Mouse (Mus musculus): ENCODE results near the gene Terf2. TPM values are rescaled to one million over a fixed set of nuclear protein-coding genes. Genes with fewer than 3 reads are reported as not detected.

Gene Terf2
- polyA plus RNA-seq, 1 experiment from 2014 or later = 6.0 TPM

DNA sequence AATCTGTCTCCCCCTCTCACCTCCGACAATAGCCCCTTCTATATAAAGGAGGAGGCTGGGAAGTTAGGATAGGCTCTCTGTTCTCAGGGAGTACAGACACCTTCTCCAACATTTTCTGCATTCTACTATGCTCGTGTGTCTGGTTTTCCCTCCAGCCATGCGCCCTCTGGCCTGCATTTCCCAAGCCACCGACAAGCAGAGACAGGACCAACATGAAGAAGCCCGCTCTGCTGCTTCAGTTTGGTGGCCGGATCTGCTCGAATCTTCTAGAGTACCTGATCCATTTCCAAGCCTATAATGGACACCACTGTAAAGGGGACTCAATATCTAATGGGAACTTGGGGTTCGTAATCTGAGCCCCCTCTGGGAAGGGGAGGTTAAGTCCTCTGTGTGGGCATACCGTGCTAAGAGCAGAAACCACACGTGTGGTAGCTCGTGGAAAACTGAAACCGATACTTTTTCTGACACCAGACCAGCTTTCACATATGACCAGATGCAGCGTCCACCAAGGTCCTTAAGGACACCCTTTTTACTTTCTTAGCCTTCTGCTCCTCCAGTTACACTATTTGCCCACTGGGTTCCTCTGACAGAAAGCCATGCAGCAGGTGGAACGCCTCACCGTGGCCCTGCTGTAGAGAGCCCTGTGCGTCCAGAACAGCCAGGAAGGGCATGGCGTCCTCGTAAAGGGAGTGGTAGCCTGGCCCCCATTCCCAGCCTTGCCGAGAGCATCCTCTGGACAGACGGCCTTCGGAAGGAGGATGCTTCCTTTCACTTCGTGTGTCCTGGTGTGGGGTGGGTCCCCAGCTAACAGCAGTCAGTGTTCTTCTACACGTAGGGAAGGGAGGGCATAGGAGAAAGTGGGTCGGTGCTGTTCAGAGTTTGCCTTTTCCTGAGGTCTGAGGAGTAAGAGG lies 36.5 kb upstream of the Terf2 start:
- Histone ChIP-seq H3K4me3 (ENCODE audit: low read depth, low read length) (no peak overlapping the region), H3K27ac (ENCODE audit: low read length) (no peak overlapping the region)
- no peak for ATAC-seq (ENCODE audit: low read depth)

DNA sequence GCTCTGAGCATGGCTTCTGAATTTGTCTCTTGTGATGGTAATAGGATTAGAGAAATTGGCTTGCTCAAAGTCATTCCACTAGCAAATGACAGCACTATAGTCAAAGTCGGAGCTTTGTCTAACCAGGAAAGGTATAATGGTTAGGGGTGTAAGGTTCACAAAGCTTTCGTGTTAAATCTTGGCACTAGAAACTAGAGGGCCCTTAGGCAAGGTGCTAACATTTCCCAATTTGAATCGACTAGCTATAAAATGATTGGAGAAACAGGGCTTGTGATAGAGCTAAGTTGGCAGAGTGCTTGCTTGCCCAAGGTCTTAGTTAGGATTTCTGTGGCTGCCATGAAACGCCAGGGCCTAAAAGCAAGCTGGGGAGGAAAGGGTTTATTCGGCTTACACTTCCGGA lies 33.7 kb upstream of the Terf2 start:
- Histone ChIP-seq H3K36me3 (ENCODE audit: control insufficient read depth, insufficient read depth) (no peaks in the 10 kb centered on the region), H3K4me3 (ENCODE audit: low read depth, low read length) (no peak overlapping the region), H3K4me2 (ENCODE audit: low read depth, low read length) (no peak overlapping the region), H3K9me3 (replicated peaks; ENCODE audit: control insufficient read depth, low read length) (no peaks in the 10 kb centered on the region), H3K9ac (ENCODE audit: low read depth, low read length) (no peak overlapping the region), H3K27ac (ENCODE audit: low read length) (no peak overlapping the region), H3K27me3 (ENCODE audit: control insufficient read depth, insufficient read depth, low read depth, low read length) (no peaks in the 10 kb centered on the region), H3K4me1 (ENCODE audit: control insufficient read depth, low read depth, low read length) (no peaks in the 10 kb centered on the region)
- 63% methylated on average over 6 of the region's 6 CpGs for WGBS (ENCODE audit: insufficient replicate concordance)
- no peak for ATAC-seq (ENCODE audit: low read depth)

More for the DNA sequence above, 36.5 kb upstream of the Terf2 start:
- 71% methylated on average over 24 of the region's 24 CpGs for WGBS (ENCODE audit: insufficient replicate concordance)
- H3K36me3 ChIP-seq (ENCODE audit: control insufficient read depth, insufficient read depth) = no peaks in the 10 kb centered on the region
- H3K27me3 ChIP-seq (ENCODE audit: control insufficient read depth, insufficient read depth, low read depth, low read length) = no peaks in the 10 kb centered on the region
- no peaks in the 10 kb centered on the region for H3K9me3 ChIP-seq (replicated peaks; ENCODE audit: control insufficient read depth, low read length)
- no peak overlapping the region for H3K4me2 ChIP-seq (ENCODE audit: low read depth, low read length)
- no peak overlapping the region for H3K9ac ChIP-seq (ENCODE audit: low read depth, low read length)
- H3K4me1 ChIP-seq (ENCODE audit: control insufficient read depth, low read depth, low read length) = no peaks in the 10 kb centered on the region

DNA sequence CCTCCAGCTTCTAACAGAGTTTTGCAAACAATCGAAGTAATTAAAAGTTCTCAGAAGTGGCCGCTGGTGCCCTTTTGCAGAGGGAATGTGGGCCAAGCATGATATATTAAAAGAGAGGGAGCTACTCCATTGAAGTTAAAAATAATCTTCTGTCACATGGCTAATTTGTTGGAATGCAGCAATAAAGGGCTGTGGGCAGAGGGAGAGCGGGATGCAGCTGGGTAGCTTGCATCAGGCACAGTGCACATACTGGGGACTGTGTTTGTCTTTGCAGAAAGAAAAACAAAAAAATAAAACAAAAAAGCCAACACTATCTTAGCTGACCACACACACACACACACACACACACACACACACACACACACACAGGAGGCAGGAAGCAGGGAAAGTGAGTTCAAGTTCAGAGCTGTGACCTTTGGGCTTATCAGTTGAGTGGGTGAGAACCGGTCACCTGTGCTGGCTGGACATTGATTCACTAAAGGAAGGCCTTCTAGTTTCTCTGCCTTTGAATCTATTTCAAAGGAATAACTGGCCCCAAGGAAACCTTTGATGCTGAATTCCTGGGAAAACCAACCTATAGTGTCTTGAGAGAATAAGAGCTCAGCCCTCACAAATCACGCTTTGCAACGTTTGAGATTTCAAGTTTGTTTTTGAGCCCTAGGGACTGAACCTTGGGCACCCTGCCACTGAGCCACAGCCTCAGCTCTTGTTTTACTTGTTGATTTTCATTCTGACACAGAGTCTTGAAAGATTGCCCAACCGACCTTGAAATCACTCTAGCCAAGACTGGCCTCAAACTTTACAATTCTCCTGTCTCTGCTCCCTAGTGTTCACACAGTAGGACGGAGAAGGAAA lies 33.1 kb upstream of the Terf2 start:
- Histone ChIP-seq H3K9ac (ENCODE audit: low read depth, low read length) (no peak overlapping the region), H3K36me3 (ENCODE audit: control insufficient read depth, insufficient read depth) (no peaks in the 10 kb centered on the region), H3K27ac (ENCODE audit: low read length) (no peak overlapping the region), H3K27me3 (ENCODE audit: control insufficient read depth, insufficient read depth, low read depth, low read length) (no peaks in the 10 kb centered on the region), H3K9me3 (replicated peaks; ENCODE audit: control insufficient read depth, low read length) (no peaks in the 10 kb centered on the region), H3K4me1 (ENCODE audit: control insufficient read depth, low read depth, low read length) (no peaks in the 10 kb centered on the region), H3K4me3 (ENCODE audit: low read depth, low read length) (no peak overlapping the region), H3K4me2 (ENCODE audit: low read depth, low read length) (no peak overlapping the region)
- 60% methylated on average over 8 of the region's 8 CpGs for WGBS (ENCODE audit: insufficient replicate concordance)
- peak; percentile 64 for ATAC-seq (ENCODE audit: low read depth)

DNA sequence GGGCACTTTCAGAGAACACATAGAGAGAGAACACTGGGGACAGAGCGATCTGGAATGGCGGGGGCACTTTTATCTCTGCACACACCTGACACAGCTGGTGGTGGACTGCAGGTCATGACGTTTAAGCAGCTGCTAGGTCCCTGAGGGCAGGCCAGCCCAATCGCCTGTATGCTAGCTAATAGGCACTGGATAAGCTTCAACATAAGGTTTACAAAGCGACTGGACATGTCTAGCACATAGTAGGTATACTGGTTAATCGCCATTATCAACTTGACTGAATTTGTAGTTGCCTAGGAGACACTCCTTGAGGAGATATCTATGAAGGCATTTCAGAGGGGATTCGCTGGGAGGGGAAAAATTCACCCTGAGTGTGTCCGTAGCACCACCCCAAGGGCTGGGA lies 28.0 kb upstream of the Terf2 start:
- H3K27ac ChIP-seq (ENCODE audit: low read length) = no peak overlapping the region
- no peaks in the 10 kb centered on the region for H3K36me3 ChIP-seq (ENCODE audit: control insufficient read depth, insufficient read depth)
- ATAC-seq (ENCODE audit: low read depth) = 0 out of 2 replicates have a peak, but pooled peaks have one; percentile 16
- no peak overlapping the region for H3K4me3 ChIP-seq (ENCODE audit: low read depth, low read length)
- no peaks in the 10 kb centered on the region for H3K27me3 ChIP-seq (ENCODE audit: control insufficient read depth, insufficient read depth, low read depth, low read length)
- H3K4me2 ChIP-seq (ENCODE audit: low read depth, low read length) = no peak overlapping the region
- no peaks in the 10 kb centered on the region for H3K4me1 ChIP-seq (ENCODE audit: control insufficient read depth, low read depth, low read length)
- WGBS (ENCODE audit: insufficient replicate concordance) = 57% methylated on average over 8 of the region's 8 CpGs
- no peak overlapping the region for H3K9ac ChIP-seq (ENCODE audit: low read depth, low read length)
- no peaks in the 10 kb centered on the region for H3K9me3 ChIP-seq (replicated peaks; ENCODE audit: control insufficient read depth, low read length)

DNA sequence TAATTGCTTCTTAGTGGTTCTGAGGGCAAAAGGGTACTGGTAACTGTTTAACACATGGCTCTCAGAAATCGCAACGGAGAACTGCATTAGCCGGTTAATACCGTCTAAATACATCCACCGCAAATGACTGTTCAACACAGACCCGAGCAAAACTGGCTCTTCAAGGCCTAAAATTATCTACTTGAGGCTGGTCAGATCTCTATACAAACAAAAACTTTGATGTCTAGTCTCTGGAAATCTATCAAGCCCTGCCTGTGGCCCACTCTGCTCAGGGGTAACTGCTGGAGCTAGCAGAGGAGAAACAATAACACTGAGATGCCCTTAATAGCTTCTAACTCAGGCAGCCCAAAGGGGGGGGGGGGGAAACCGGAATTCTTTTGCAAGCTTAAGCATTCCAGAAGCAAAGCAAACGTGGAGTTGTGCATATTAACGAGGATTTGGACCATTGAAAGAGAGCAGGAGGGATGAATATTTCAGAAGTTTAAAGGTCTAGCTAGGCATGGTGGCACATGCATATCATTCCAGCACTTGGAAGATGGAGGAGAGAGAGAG lies 26.8 kb upstream of the Terf2 start:
- ATAC-seq (ENCODE audit: low read depth) = no peak
- H3K27ac ChIP-seq (ENCODE audit: low read length) = no peak overlapping the region
- no peaks in the 10 kb centered on the region for H3K27me3 ChIP-seq (ENCODE audit: control insufficient read depth, insufficient read depth, low read depth, low read length)
- H3K9ac ChIP-seq (ENCODE audit: low read depth, low read length) = no peak overlapping the region
- no peak overlapping the region for H3K4me3 ChIP-seq (ENCODE audit: low read depth, low read length)
- WGBS (ENCODE audit: insufficient replicate concordance) = 48% methylated on average over 9 of the region's 9 CpGs
- H3K36me3 ChIP-seq (ENCODE audit: control insufficient read depth, insufficient read depth) = no peaks in the 10 kb centered on the region
- no peaks in the 10 kb centered on the region for H3K9me3 ChIP-seq (replicated peaks; ENCODE audit: control insufficient read depth, low read length)
- H3K4me2 ChIP-seq (ENCODE audit: low read depth, low read length) = no peak overlapping the region
- H3K4me1 ChIP-seq (ENCODE audit: control insufficient read depth, low read depth, low read length) = no peaks in the 10 kb centered on the region; the same call in 1 of the 2 replicates

DNA sequence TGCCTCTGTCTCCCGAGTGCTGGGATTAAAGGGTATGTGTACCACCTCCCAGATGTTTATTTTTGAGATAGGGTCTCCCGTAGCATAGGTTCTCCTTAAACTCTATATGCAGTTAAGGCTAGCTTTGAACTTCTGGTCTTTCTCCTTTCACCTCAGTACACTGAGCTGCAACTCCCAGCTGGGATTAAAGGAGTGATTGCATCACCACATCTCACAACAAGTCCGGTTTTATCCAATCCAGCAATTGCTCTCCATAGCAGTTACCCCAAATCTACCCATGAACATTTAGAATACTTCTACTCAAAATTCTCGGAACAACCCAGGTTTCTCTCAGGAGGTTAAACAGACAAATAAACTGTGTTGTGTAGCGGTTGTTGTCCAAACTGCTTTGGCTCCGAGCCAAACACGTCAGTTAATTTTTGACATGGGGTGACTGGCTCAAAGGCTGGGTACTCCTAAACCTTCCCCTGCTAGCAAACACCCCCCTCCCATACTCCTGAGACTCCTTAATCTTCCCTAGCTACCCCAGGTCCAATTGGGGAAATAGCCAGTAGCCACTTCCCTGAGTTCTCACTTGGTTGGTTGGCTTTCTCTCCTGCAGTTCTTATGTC lies 25.4 kb upstream of the Terf2 start:
- H3K9ac ChIP-seq (ENCODE audit: low read depth, low read length) = no peak overlapping the region
- WGBS (ENCODE audit: insufficient replicate concordance) = 67% methylated on average over 7 of the region's 7 CpGs
- no peak overlapping the region for H3K27ac ChIP-seq (ENCODE audit: low read length)
- no peak for ATAC-seq (ENCODE audit: low read depth)
- no peaks in the 10 kb centered on the region for H3K36me3 ChIP-seq (ENCODE audit: control insufficient read depth, insufficient read depth)
- no peaks in the 10 kb centered on the region for H3K27me3 ChIP-seq (ENCODE audit: control insufficient read depth, insufficient read depth, low read depth, low read length)
- no peak overlapping the region for H3K4me3 ChIP-seq (ENCODE audit: low read depth, low read length)
- no peaks in the 10 kb centered on the region for H3K9me3 ChIP-seq (replicated peaks; ENCODE audit: control insufficient read depth, low read length)
- no peaks in the 10 kb centered on the region; the same call in 1 of the 2 replicates for H3K4me1 ChIP-seq (ENCODE audit: control insufficient read depth, low read depth, low read length)
- no peak overlapping the region for H3K4me2 ChIP-seq (ENCODE audit: low read depth, low read length)

DNA sequence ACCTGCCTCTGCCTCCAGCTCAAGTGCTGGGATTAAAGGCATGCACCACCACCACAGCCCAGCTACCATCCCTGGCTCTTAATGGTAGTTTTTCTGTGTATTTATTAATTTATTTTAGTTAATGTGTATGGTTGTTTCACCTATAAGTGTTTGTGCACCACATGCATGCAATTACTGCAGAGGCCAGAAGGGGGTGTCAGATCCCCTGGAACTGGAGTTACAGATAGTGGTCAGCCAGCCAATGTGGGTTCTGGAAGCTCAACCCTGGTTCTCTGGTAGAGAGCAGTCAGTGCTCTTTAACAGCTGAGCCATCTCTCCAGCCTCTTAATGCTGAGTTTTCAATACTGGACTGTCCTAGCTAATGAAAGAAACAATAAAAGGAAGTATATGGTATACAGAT lies 24.5 kb upstream of the Terf2 start:
- no peak overlapping the region for H3K4me2 ChIP-seq (ENCODE audit: low read depth, low read length)
- H3K27me3 ChIP-seq (ENCODE audit: control insufficient read depth, insufficient read depth, low read depth, low read length) = no peaks in the 10 kb centered on the region
- no peak for ATAC-seq (ENCODE audit: low read depth)
- no peaks in the 10 kb centered on the region for H3K9me3 ChIP-seq (replicated peaks; ENCODE audit: control insufficient read depth, low read length)
- no peak overlapping the region for H3K27ac ChIP-seq (ENCODE audit: low read length)
- no peaks in the 10 kb centered on the region for H3K36me3 ChIP-seq (ENCODE audit: control insufficient read depth, insufficient read depth)
- H3K4me3 ChIP-seq (ENCODE audit: low read depth, low read length) = no peak overlapping the region
- H3K9ac ChIP-seq (ENCODE audit: low read depth, low read length) = no peak overlapping the region
- no peaks in the 10 kb centered on the region; the same call in 1 of the 2 replicates for H3K4me1 ChIP-seq (ENCODE audit: control insufficient read depth, low read depth, low read length)

DNA sequence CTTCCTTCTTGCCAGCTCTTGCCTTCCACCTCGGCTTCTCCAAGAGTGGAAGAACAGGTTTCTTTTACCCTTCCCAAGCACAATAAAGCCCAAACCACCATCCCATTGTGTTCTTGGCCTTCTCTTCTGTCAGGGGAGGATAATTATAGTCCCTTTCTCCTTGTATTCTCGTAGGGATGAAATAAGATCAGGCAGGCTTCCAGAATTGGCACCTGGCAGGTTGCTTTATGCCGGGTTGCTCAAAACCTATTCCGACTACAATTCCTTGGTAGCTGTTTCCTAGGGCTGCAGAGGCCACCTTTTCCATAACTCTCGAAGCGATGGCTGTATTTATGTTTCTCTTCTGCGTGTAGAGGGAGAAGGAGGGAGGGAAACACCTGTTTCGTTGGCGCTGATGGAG lies 23.1 kb upstream of the Terf2 start:
- H3K27me3 ChIP-seq (ENCODE audit: control insufficient read depth, insufficient read depth, low read depth, low read length) = no peaks in the 10 kb centered on the region
- no peaks in the 10 kb centered on the region; the same call in 1 of the 2 replicates for H3K4me1 ChIP-seq (ENCODE audit: control insufficient read depth, low read depth, low read length)
- WGBS (ENCODE audit: insufficient replicate concordance) = 67% methylated on average over 9 of the region's 9 CpGs
- H3K9me3 ChIP-seq (replicated peaks; ENCODE audit: control insufficient read depth, low read length) = no peaks in the 10 kb centered on the region
- ATAC-seq (ENCODE audit: low read depth) = no peak
- no peaks in the 10 kb centered on the region for H3K36me3 ChIP-seq (ENCODE audit: control insufficient read depth, insufficient read depth)
- H3K27ac ChIP-seq (ENCODE audit: low read length) = no peak overlapping the region
- H3K4me2 ChIP-seq (ENCODE audit: low read depth, low read length) = no peak overlapping the region
- no peak overlapping the region for H3K4me3 ChIP-seq (ENCODE audit: low read depth, low read length)
- no peak overlapping the region for H3K9ac ChIP-seq (ENCODE audit: low read depth, low read length)
